Mouse (Mus musculus): Measurements from ENCODE around the gene Fancd2. TPM values are rescaled to one million over a fixed set of nuclear protein-coding genes. Genes with fewer than 3 reads are reported as not detected.

The Fancd2 gene
- polyA plus RNA-seq, 1 experiment from 2014 or later = 12.7 TPM

DNA sequence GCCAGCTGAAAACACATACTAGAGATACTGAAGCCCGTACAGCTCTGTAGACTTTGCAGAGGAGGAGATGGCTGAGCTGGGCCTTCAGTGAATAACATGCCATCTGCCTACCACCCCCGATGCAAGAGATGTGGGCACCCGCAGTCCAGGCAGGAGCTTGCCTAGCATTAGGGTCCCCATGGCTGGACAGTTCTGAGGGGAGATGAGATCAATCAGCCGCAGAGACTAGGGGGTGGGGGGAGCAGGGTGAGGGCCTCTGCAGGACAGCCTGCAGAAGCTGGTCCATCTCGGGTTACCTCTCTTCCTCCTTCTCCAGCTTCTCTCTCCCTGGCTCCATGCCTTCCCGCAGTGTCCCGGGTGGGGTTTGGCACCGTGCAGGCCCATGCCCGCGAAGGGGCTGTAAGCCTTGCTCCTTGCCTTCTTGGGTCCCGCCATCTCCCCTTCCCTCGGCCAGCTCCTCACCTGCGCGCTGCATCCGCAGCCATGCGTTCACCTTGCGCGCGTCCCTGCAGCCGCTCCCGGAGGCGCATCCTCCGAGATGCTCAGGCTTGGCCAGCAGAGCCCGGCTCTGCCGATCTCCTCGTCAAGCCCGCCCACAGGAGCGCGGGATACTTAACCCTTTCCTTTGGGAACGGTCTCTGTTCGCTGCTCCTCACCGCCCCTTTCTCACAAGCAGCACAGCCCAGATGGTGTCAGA, 29.9 kb upstream of the Fancd2 start, which contains the start of gene Prrt3:
Prrt3 (minus strand) TSS at position 544 of the 697 bp plus-strand sequence.
- H3K9me3 ChIP-seq = no peaks in the 10 kb centered on the region
- WGBS = 3% methylated on average over 32 of the region's 32 CpGs
- H3K4me3 ChIP-seq = peak within 1 kb of the TSS; percentile 55
- no peaks in the 10 kb centered on the region for H3K36me3 ChIP-seq
- peak; percentile 66 for ATAC-seq (ENCODE audit: low FRiP score, low read depth)
- H3K27ac ChIP-seq (replicated peaks) = 0 out of 2 replicates have a peak within 1 kb of the TSS, but pooled peaks have one; percentile 36
- peaks cover 26% of the 10 kb centered on the region for H3K27me3 ChIP-seq
- H3K9ac ChIP-seq (replicated peaks) = peak within 1 kb of the TSS; percentile 60
- peak within 1 kb of the TSS; percentile 74 for H3K4me2 ChIP-seq (replicated peaks)
- peaks cover 12% of the 10 kb centered on the region for H3K4me1 ChIP-seq

DNA sequence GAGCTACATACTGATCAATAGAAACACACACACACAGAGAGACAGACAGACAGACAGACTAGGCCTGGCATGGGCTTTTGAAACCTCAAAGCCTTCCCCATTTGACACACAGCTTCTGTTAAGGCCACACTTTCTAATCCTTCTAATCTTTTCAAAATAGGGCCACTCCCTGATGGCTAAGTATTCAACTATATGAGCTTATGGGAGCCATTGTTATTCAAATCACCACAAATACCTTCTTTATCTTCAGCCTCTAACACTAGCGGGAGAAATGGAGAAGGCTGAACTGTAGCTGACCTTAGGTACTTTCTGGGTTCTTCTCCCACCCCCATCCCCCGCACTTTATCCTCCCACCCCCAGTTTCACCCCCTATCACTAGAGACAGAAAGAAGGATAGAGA, 28.7 kb upstream of the Fancd2 start:
- ATAC-seq (ENCODE audit: low FRiP score, low read depth) = no peak
- peaks cover 12% of the 10 kb centered on the region for H3K4me1 ChIP-seq
- no peak overlapping the region for H3K9ac ChIP-seq (replicated peaks)
- WGBS = 28% methylated on average over 2 of the region's 2 CpGs
- no peak overlapping the region for H3K4me2 ChIP-seq (replicated peaks)
- no peak overlapping the region for H3K4me3 ChIP-seq
- H3K27ac ChIP-seq (replicated peaks) = no peak overlapping the region
- H3K9me3 ChIP-seq = no peaks in the 10 kb centered on the region
- peaks cover 21% of the 10 kb centered on the region for H3K27me3 ChIP-seq
- no peaks in the 10 kb centered on the region for H3K36me3 ChIP-seq

DNA sequence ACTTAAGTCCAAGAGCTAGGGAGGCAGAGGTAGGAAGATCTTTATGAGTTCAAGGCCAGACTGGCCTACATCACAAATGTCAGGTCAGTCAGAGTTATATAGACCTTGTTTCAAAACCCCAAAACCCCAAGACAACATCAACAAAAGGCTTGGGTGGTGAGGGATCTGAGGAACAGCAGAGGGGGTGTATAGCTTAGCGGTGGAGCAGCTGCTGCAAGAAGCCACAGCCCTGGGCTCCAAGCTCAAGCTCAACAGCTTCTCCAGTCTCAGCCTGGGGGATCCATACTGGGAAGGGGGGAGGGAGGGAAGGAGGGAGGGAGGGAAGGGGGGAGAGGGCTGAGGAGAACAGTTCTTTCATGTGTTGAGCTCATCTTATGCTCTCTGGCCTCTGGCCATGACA, 25.8 kb upstream of the Fancd2 start:
- H3K36me3 ChIP-seq = no peaks in the 10 kb centered on the region
- no peak overlapping the region for H3K4me2 ChIP-seq (replicated peaks)
- no peak overlapping the region for H3K27ac ChIP-seq (replicated peaks)
- WGBS = 81% methylated on average over 1 of the region's 1 CpGs
- no peak overlapping the region for H3K4me3 ChIP-seq
- H3K9me3 ChIP-seq = no peaks in the 10 kb centered on the region
- no peak for ATAC-seq (ENCODE audit: low FRiP score, low read depth)
- peaks cover 17% of the 10 kb centered on the region for H3K4me1 ChIP-seq
- peaks cover 11% of the 10 kb centered on the region for H3K27me3 ChIP-seq
- no peak overlapping the region for H3K9ac ChIP-seq (replicated peaks)

DNA sequence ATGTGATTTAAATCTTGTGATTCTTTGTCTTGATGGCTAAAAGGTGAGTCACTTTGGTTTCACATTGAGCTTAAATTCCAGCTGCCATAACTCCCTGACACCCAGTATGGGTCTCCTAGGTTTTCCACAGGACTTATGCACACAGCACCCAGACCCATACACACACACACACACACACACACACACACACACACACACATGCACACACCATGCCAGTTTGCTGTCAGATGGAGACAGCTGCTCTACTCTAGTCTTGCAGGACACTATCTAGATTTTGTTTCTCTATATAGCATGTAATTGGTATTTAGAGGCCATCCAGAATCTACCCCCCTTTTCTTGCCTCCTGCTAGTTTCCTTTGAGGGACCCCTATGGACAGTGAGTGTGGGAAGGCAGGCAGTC, 24.4 kb upstream of the Fancd2 start:
- no peaks in the 10 kb centered on the region for H3K9me3 ChIP-seq
- ATAC-seq (ENCODE audit: low FRiP score, low read depth) = no peak
- peaks cover 5% of the 10 kb centered on the region; the same call in 1 of the 2 replicates for H3K4me1 ChIP-seq
- no peaks in the 10 kb centered on the region for H3K36me3 ChIP-seq
- no peaks in the 10 kb centered on the region for H3K27me3 ChIP-seq
- H3K4me3 ChIP-seq = no peak overlapping the region
- no peak overlapping the region for H3K4me2 ChIP-seq (replicated peaks)
- H3K9ac ChIP-seq (replicated peaks) = no peak overlapping the region
- no peak overlapping the region for H3K27ac ChIP-seq (replicated peaks)

DNA sequence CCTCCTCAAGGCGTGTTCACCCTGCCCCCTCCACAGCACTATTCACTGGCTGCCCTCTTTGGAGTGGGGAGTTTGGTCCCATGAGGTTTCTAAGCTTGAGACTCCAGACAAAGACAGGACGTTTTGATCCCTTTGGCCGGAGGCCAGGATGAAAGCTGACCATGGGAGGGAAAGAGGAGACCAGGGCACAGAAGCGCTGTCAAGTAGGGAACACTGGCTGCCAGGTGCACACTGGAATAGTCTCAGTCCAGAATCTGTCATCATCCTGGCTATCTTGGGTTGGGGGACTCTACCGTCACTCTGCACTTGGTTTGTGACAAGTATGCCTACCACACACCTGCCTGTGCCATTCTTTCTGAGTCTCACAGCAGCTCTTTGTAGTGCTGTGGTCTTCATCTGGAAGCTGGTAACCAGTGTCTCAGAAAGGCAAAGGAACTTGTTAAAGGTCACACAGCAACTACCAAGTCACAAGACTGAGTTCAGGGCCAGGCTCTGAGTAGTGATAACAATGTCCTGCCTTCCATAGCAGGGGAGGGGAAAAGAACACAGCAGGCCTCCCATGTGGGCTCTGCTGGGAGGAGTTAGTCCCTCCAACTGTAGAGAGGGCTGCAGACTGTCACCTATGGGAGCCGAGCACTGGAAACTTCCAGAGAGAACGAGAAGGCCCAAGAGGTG, 23.1 kb upstream of the Fancd2 start:
- Histone ChIP-seq H3K4me2 (replicated peaks) (no peak overlapping the region), H3K27me3 (no peaks in the 10 kb centered on the region), H3K9ac (replicated peaks) (no peak overlapping the region), H3K27ac (replicated peaks) (no peak overlapping the region), H3K4me1 (peaks cover 5% of the 10 kb centered on the region; the same call in 1 of the 2 replicates), H3K4me3 (no peak overlapping the region), H3K9me3 (no peaks in the 10 kb centered on the region), H3K36me3 (0 out of 2 replicates have a peak, but pooled peaks cover 4% of the 10 kb centered on the region)
- WGBS = 69% methylated on average over 7 of the region's 7 CpGs
- ATAC-seq (ENCODE audit: low FRiP score, low read depth) = no peak

DNA sequence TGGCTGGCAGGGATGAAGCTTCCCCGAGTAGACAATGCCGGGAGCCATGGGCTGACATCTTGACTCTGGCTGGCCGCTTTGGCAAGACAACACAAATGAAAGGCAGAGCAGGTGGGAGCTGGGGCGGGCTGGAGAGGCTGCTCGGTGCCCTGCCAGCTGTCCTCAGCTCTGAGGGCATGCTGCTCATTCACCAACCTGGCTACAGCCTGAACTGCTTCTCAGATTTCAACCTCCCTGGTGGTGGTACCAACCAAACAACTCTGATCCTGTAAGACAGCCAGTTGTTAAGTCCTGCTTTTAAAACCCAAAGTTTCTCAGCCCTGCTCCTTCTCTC, 22.6 kb upstream of the Fancd2 start:
- Histone ChIP-seq H3K36me3 (peaks cover 9% of the 10 kb centered on the region; the same call in 1 of the 2 replicates), H3K4me1 (peaks cover 5% of the 10 kb centered on the region; the same call in 1 of the 2 replicates), H3K4me3 (no peak overlapping the region), H3K9ac (replicated peaks) (no peak overlapping the region), H3K9me3 (no peaks in the 10 kb centered on the region), H3K27me3 (no peaks in the 10 kb centered on the region), H3K4me2 (replicated peaks) (no peak overlapping the region), H3K27ac (replicated peaks) (no peak overlapping the region)
- WGBS = 48% methylated on average over 5 of the region's 5 CpGs
- no peak for ATAC-seq (ENCODE audit: low FRiP score, low read depth)

DNA sequence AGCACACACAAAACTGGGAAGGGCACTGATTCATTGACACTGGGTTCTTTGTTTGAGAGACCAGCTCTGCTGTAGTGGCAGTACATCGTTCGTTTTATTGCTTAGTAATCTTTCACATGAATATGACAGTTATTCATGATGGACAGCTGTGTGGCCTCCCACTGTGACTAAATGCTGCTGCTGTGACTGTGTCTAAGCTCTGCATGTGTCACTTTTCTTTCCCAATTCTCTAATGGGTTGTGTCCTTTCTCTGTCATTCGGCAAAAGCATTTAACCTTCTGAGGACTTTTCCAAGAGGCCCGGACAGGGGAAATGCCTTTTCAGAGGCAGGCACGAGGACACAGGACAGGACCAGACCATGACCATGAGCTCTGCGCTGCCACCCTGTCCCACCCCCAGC, 17.5 kb upstream of the Fancd2 start:
- Histone ChIP-seq H3K36me3 (peaks cover 59% of the 10 kb centered on the region), H3K27ac (replicated peaks) (no peak overlapping the region), H3K9me3 (no peaks in the 10 kb centered on the region), H3K9ac (replicated peaks) (no peak overlapping the region), H3K4me2 (replicated peaks) (no peak overlapping the region), H3K4me1 (no peaks in the 10 kb centered on the region), H3K27me3 (no peaks in the 10 kb centered on the region), H3K4me3 (no peak overlapping the region)
- WGBS = 94% methylated on average over 6 of the region's 6 CpGs
- ATAC-seq (ENCODE audit: low FRiP score, low read depth) = no peak

DNA sequence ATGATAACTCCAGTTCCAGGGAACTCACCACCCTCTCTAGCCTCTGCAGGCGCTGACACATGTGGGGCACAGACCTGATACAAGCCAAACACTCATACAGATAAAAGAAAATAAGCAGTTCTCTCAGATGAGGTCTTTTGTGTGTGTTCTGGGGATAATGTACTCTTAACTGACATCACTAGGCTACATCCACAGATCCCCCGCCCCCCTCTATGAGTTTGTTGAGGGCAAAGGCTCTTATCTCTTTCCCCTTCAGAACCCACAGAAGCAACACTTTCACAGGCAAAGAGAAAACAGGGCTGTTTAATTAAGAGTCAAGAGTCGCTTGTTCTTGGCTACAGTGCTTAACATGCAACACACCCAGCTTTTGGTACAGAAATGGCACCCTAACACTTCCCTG, 16.9 kb upstream of the Fancd2 start:
- no peak for ATAC-seq (ENCODE audit: low FRiP score, low read depth)
- WGBS = 96% methylated on average over 3 of the region's 3 CpGs
- peaks cover 66% of the 10 kb centered on the region for H3K36me3 ChIP-seq

DNA sequence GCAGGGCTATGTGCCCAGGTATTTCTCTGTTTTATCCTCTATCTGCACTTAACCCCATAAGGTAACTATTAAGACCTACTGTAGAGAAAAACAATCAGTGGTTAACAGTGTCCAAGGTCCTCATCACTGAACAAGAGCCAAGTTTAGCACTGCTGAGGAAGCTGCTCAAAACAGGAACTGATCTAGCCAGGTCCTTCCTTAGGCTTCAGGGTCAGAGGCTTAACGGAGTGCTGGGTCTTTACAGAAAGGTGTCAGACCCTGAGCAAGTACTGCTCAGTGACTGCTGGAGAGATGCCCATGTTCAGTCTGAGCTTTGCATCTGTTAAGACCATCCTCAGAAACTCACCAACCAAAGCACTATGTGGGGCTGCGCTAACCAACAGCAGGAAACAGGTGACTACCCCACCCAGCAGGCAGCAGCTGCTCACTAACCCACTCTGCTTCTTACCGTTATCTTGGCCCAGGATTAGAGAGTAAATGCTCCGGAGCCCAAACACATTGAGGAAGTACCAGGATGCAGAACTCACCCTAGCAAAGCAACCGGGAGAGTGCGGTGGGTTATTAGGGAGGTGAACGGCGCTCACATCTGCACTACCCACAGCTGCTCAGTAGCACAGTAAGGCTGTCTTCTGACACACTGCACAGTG, 13.9 kb upstream of the Fancd2 start:
- H3K9me3 ChIP-seq = no peaks in the 10 kb centered on the region
- H3K27ac ChIP-seq (replicated peaks) = no peak overlapping the region
- no peak overlapping the region for H3K4me2 ChIP-seq (replicated peaks)
- no peaks in the 10 kb centered on the region for H3K4me1 ChIP-seq
- no peak for ATAC-seq (ENCODE audit: low FRiP score, low read depth)
- H3K9ac ChIP-seq (replicated peaks) = no peak overlapping the region
- H3K27me3 ChIP-seq = no peaks in the 10 kb centered on the region
- H3K4me3 ChIP-seq = no peak overlapping the region
- 94% methylated on average over 8 of the region's 8 CpGs for WGBS
- H3K36me3 ChIP-seq = peaks cover 94% of the 10 kb centered on the region

More for the DNA sequence above, 16.9 kb upstream of the Fancd2 start:
- Histone ChIP-seq H3K9ac (replicated peaks) (no peak overlapping the region), H3K4me1 (no peaks in the 10 kb centered on the region), H3K27ac (replicated peaks) (no peak overlapping the region), H3K9me3 (no peaks in the 10 kb centered on the region), H3K4me2 (replicated peaks) (no peak overlapping the region), H3K27me3 (no peaks in the 10 kb centered on the region), H3K4me3 (no peak overlapping the region)

DNA sequence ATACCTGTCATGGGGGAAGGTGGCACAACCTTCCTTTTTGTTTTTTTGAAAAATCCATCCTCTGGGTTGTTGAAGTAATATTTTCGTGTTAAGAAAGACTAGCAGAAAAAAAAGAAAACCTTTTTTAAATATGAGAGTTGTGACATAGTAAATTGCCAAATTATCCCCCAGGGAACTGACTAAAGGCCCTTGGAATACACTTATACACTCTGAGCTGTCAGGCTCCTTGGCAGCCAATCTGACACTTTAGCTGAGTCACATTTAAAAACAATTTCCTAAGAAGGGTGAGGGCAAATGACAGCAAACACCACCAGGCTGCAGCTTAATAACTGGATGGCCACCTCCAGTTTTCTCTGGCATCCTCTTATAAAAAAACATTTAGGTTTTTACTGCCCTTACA, 9.2 kb upstream of the Fancd2 start:
- no peak for ATAC-seq (ENCODE audit: low FRiP score, low read depth)
- H3K4me2 ChIP-seq (replicated peaks) = no peak overlapping the region
- H3K27ac ChIP-seq (replicated peaks) = no peak overlapping the region
- no peak overlapping the region for H3K9ac ChIP-seq (replicated peaks)
- H3K4me1 ChIP-seq = no peaks in the 10 kb centered on the region
- H3K9me3 ChIP-seq = no peaks in the 10 kb centered on the region
- H3K36me3 ChIP-seq = peaks cover 67% of the 10 kb centered on the region
- no peaks in the 10 kb centered on the region for H3K27me3 ChIP-seq
- 85% methylated on average over 1 of the region's 1 CpGs for WGBS
- H3K4me3 ChIP-seq = no peak overlapping the region

DNA sequence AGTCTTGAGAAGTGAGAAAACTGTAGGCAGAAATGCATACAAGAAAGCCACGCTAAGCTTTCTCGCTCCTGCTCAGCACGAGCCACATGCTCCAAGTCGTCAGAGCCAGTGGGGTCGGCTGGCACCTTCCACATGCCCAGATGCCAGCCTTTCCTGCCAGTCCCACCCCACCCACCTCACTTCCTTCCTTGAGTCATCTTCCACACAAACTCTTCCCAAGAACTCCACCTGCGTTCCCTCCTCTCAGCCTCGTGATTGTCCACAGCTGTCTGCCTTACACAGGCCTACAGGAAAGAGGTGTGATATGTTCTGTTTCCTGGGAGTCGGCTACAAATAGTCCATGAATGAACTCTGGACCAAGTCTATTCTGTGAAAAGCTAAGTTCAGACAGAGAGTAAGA, 8.1 kb upstream of the Fancd2 start:
- no peak overlapping the region for H3K4me2 ChIP-seq (replicated peaks)
- no peak overlapping the region for H3K4me3 ChIP-seq
- H3K4me1 ChIP-seq = no peaks in the 10 kb centered on the region
- no peak overlapping the region for H3K9ac ChIP-seq (replicated peaks)
- H3K27ac ChIP-seq (replicated peaks) = no peak overlapping the region
- no peak for ATAC-seq (ENCODE audit: low FRiP score, low read depth)
- 94% methylated on average over 8 of the region's 8 CpGs for WGBS
- no peaks in the 10 kb centered on the region for H3K9me3 ChIP-seq
- peaks cover 64% of the 10 kb centered on the region for H3K36me3 ChIP-seq
- no peaks in the 10 kb centered on the region for H3K27me3 ChIP-seq

DNA sequence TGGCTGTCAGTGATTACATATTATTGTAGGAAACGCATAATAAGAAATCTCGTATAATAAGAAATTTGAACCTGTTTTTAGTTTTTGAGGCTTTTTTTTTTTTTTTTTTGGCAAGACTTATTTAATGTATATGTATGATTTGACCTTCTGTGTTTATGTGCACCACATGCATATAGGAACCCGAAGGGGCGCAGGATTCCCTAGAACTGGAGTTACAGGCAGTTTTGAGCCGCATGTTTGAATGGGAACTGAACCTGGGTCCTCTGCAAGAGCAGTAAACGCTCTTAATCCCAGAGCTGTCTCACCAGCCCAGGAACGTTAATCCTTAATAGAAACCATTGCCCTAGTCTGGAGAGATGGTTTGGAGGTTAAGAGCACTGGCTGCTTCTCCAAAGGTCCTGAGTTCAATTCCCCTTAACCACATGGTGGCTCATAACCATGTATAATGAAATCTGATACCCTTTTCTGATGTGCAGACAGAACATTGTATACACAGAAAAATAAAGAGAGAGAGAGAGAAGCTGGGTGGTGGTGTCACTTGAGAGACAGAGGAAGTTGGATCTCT, 440 bp downstream of the Fancd2 start:
- WGBS = 7% methylated on average over 7 of the region's 7 CpGs
- Histone ChIP-seq H3K27me3 (no peaks in the 10 kb centered on the region), H3K9ac (replicated peaks) (peak overlapping the region; percentile 75; the same call in 1 of the 2 replicates), H3K9me3 (no peaks in the 10 kb centered on the region), H3K4me1 (peaks cover 17% of the 10 kb centered on the region), H3K4me2 (replicated peaks) (peak overlapping the region; percentile 80), H3K4me3 (peak overlapping the region; percentile 87), H3K27ac (replicated peaks) (no peak overlapping the region), H3K36me3 (peaks cover 19% of the 10 kb centered on the region)
- no peak for ATAC-seq (ENCODE audit: low FRiP score, low read depth)

Data from midbrain, embryonic 12.5 days (tissue).